Mouse (Mus musculus): ENCODE data around the gene Adamts8.

The Adamts8 gene

GRCm38 (mm10) chr9:30922197-30922894 lies 20.0 kb upstream of the Adamts8 start, which contains the start of gene Adamts15:
Gene Adamts15, minus strand, starts transcription at chr9:30922452.
- no peak for DNase-seq (ENCODE audit: low read depth, low spot score)

GRCm38 (mm10) chr9:30928759-30929158 lies 13.6 kb upstream of the Adamts8 start:
- no peak for DNase-seq (ENCODE audit: low read depth, low spot score)

- no peak for DNase-seq (ENCODE audit: low read depth, low spot score)
Measured at GRCm38 (mm10) chr9:30932346-30932745, 10.0 kb upstream of the Adamts8 start.

GRCm38 (mm10) chr9:30934827-30935226 lies 7.5 kb upstream of the Adamts8 start:
- DNase-seq (ENCODE audit: low read depth, low spot score) = no peak

- DNase-seq (ENCODE audit: low read depth, low spot score) = no peak
Measured at GRCm38 (mm10) chr9:30936674-30937438, 5.5 kb upstream of the Adamts8 start.

- peak; percentile 70 for DNase-seq (ENCODE audit: low read depth, low spot score)
Measured at GRCm38 (mm10) chr9:30940328-30940727, 2.0 kb upstream of the Adamts8 start.

GRCm38 (mm10) chr9:30943341-30943740 lies 979 bp downstream of the Adamts8 start:
- no peak for DNase-seq (ENCODE audit: low read depth, low spot score)

- DNase-seq (ENCODE audit: low read depth, low spot score) = no peak
Measured at GRCm38 (mm10) chr9:30944234-30944633, 1.9 kb downstream of the Adamts8 start.

- DNase-seq (ENCODE audit: low read depth, low spot score) = no peak
Measured at GRCm38 (mm10) chr9:30945276-30945675, 2.9 kb downstream of the Adamts8 start.

- DNase-seq (ENCODE audit: low read depth, low spot score) = no peak
Measured at GRCm38 (mm10) chr9:30949422-30949821, 7.1 kb downstream of the Adamts8 start.

GRCm38 (mm10) chr9:30949971-30950370 lies 7.6 kb downstream of the Adamts8 start:
- DNase-seq (ENCODE audit: low read depth, low spot score) = no peak

GRCm38 (mm10) chr9:30950592-30950991 lies 8.2 kb downstream of the Adamts8 start:
- no peak for DNase-seq (ENCODE audit: low read depth, low spot score)

GRCm38 (mm10) chr9:30951461-30951860 lies 9.1 kb downstream of the Adamts8 start:
- DNase-seq (ENCODE audit: low read depth, low spot score) = no peak

- DNase-seq (ENCODE audit: low read depth, low spot score) = no peak
Measured at GRCm38 (mm10) chr9:30953287-30953686, 10.9 kb downstream of the Adamts8 start.

GRCm38 (mm10) chr9:30955246-30955645 lies 12.9 kb downstream of the Adamts8 start:
- no peak for DNase-seq (ENCODE audit: low read depth, low spot score)

GRCm38 (mm10) chr9:30963780-30964179 lies 21.4 kb downstream of the Adamts8 start:
- DNase-seq (ENCODE audit: low read depth, low spot score) = no peak

GRCm38 (mm10) chr9:30964685-30965084 lies 22.3 kb downstream of the Adamts8 start:
- DNase-seq (ENCODE audit: low read depth, low spot score) = no peak

GRCm38 (mm10) chr9:30966881-30967280 lies 24.5 kb downstream of the Adamts8 start:
- DNase-seq (ENCODE audit: low read depth, low spot score) = no peak

- no peak for DNase-seq (ENCODE audit: low read depth, low spot score)
Measured at GRCm38 (mm10) chr9:30968130-30968529, 25.8 kb downstream of the Adamts8 start.

GRCm38 (mm10) chr9:30970001-30970400 lies 27.6 kb downstream of the Adamts8 start:
- no peak for DNase-seq (ENCODE audit: low read depth, low spot score)

- DNase-seq (ENCODE audit: low read depth, low spot score) = no peak
Measured at GRCm38 (mm10) chr9:30971967-30972366, 29.6 kb downstream of the Adamts8 start.

- DNase-seq (ENCODE audit: low read depth, low spot score) = no peak
Measured at GRCm38 (mm10) chr9:30976339-30977023, 34.1 kb downstream of the Adamts8 start.
